Mouse (Mus musculus): ENCODE results near the gene Slitrk4.

Slitrk4 gene

GRCm38 (mm10) chrX:64276290-64277125, at the start of gene Slitrk4:
Slitrk4 (minus strand) TSS chrX:64276996.
- in situ Hi-C loops (cut with MseI, MboI) = no loop called here

GRCm38 (mm10) chrX:64319501-64319900, 42.7 kb upstream of the Slitrk4 start:
- in situ Hi-C loops (cut with MseI, MboI) = no loop called here

GRCm38 (mm10) chrX:64277991-64278301, 1.1 kb upstream of the Slitrk4 start:
- in situ Hi-C loops (cut with MseI, MboI) = no loop called here

- in situ Hi-C loops (cut with MseI, MboI) = no loop called here
These were observed 562 bp upstream of the Slitrk4 start for GRCm38 (mm10) chrX:64277126-64277990.

- in situ Hi-C loops (cut with MseI, MboI) = no loop called here
These were observed 1.1 kb downstream of the Slitrk4 start for GRCm38 (mm10) chrX:64275501-64276289.

- in situ Hi-C loops (cut with MseI, MboI) = no loop called here
These were observed 13.3 kb downstream of the Slitrk4 start for GRCm38 (mm10) chrX:64263481-64263880.

All from mouse trophoblast stem cell (cell line).